Mouse (Mus musculus): ENCODE results near the gene Fbxl15.

Fbxl15 gene

GRCm38 (mm10) chr19:46328081-46329030 is at the start of gene Fbxl15:
Gene Fbxl15, plus strand, starts transcription at chr19:46328184.
- DNase-seq (ENCODE audit: low read depth): peak; percentile 94

DNA sequence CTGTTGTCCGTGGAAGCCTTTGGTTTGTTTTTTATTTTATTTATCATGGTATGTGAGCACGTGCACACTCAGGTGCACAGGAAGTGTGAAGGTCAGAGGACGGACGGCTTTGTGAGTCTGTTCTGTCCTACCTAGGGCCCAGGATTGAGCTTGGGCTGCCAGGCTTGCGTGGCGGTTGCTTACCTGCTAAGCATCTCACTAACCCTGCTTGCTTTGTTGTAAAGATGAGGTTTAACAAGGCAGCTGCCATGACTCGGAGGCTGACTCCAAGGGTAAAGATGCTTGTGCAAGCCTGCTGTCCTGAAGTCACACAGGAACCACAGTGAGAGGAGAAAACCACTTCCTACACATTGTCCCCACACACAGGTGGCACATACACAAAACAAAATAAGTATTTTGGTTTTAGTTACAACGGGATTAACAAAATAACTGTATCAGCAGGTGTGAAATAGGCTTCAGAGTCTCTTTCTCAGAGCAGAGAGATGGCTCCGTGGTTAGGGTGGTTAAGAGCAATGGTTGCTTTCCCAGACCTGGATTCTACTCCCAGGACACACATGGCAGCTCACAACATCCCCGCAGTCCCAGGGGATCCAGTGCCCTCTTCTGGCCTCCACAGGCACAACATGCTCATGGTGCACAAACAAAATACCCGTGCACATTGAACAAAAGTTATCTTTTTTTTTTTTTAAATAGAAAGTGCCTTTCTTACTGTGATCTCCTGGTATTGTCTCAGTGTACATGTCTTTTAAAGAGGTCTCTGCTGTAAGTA is 45.7 kb upstream of the Fbxl15 start:
- no peak for DNase-seq (ENCODE audit: low read depth)

GRCm38 (mm10) chr19:46284686-46285085 is 43.3 kb upstream of the Fbxl15 start:
- no peak for DNase-seq (ENCODE audit: low read depth)

GRCm38 (mm10) chr19:46285631-46286030 is 42.4 kb upstream of the Fbxl15 start:
- DNase-seq (ENCODE audit: low read depth): no peak

DNA sequence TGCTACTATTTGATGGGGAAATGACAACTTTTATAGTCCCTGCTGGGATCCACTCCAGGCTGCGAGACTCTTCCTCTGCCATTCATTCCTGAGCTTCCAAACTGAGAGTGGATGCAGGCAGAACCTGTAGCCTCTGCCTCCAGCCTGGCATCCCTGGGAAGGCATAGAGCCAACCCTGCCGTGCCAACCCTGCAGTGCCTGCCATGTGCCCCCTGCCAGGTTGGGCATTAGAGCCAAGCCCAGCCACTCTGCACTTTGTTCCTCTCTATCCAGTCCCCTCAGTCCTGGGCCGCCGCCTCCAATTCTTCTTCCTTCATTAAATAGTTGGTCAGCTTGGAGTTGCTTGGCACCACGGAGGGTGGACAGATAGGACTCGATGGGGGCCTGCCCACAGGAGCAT is 41.9 kb upstream of the Fbxl15 start:
- no peak for DNase-seq (ENCODE audit: low read depth)

DNA sequence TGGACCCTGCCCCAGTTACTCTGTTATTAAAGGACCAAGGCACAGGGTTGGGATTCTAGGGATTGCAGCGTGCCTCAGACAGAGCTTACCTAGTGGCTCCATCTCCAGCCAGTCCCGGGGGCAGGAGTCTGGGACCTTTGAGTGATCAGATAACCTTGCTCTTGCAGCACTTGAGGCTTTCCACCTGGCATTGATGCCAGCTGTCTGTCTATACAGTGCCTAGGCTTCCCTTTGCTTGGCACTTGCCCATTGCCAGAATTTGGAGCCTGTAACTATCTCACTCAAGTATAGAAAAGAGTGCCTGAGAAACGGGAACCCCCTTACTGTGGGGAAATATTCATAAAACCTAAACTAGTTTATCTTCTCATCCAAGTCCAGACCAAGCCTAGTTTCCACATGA is 41.1 kb upstream of the Fbxl15 start:
- DNase-seq (ENCODE audit: low read depth): no peak

DNA sequence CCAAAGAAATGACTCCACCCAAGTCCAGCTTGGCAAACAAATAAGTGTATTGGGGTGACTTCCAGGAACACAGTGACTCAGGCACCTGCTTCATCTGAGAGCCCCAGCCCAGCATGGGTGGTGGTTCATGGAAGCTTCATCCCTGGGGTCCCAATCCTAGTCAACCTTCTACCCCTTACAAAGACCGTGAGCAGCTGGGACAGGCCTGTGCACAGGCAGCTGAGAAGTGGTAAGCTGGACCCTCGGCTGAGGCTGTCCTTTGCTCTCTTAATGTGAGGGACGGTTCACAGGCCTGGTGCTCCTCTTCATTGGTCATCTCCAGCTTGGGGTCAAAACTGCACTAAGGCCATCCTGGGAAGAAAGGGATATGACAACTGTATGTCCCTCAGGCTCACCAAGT is 40.4 kb upstream of the Fbxl15 start:
- no peak for DNase-seq (ENCODE audit: low read depth)

- no peak for DNase-seq (ENCODE audit: low read depth)
These were observed 37.4 kb upstream of the Fbxl15 start for GRCm38 (mm10) chr19:46290535-46291105.

DNA sequence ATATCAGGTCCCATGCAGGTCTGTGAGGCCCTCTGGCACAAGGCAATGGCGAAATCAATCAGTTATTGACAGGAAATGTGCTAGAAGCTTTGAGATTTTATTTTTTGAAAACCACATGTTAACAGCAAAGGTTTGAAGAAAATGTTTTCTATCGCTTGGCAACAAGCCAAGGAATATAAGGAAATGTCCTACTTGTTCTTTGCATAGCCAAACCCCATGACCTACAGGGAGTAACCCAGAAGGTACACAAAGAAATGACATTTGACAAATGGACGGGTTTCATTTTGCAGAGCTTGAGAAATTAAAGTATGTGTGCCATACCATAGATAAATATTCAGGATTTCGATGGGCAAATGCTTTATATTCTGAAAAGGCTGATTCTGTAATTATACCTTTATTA is 31.0 kb upstream of the Fbxl15 start:
- no peak for DNase-seq (ENCODE audit: low read depth)

DNA sequence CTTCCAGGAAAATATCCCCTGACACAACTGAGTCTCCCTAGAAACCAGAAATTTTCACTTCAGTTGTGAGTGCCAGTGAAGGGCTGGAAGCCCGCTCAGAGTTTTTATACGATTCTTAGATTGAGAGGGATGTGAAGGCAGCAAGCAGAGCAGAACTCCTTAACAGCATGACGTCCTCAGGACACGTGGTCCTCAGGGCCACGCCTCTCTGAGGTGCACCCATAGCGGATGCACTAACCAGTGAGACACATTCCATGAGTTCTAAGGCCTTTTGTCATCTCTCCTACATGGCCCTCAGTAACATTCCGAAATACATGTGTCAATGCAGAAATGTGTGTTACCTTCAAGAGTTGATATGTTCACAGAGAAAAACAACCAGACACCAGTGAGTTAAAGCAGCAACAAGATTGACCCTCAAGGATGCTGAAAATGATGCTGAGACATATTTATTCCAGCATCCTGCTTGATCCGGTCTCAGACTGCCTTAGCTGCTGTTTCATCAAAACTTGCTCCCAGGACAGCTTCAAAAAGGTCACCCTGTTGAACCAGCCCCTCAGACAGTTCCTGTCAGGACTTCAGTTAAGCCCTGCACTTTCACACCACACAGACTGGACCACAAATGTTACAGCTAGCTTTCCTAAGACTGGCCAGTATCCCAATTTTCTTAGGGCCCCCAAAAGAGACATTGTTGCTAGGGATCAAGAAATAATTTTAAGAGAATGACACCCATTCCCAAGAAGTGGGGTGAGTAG is 27.5 kb upstream of the Fbxl15 start:
- DNase-seq (ENCODE audit: low read depth): no peak

GRCm38 (mm10) chr19:46302551-46302950 is 25.4 kb upstream of the Fbxl15 start:
- DNase-seq (ENCODE audit: low read depth): no peak

GRCm38 (mm10) chr19:46303251-46304215 is 24.5 kb upstream of the Fbxl15 start:
- DNase-seq (ENCODE audit: low read depth): no peak

DNA sequence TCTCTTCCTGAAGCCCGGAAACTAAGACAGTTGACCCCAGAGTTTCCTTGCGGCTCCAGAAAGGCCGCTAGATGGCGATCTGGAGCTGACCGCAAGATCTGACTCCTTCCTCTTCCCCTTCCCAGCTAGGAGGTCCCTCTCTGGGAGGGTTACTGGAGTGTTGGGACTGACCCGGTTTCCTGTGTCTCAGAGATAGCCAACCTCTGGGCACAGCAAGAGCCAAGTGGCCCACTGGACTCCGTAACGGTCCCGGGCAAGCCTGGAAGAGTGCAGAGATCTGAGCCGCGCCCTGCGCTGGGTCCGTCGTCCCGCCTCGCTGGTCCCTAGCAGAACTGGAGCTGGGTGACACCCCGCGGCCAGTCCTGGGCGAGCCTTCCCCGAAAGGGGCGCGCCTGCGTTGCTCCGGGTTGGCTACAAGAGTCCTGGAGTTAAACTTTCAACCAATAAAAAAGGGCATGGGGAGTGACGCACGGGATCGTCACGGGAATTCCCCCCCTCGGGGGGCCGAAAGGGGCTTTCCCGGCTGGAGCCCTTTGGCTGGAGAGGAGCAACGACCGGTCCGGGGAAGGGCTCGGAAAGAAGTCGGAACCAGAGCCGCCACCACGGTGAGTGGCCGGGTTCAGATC is 23.7 kb upstream of the Fbxl15 start, which contains the start of gene Nfkb2:
Gene Nfkb2 (plus strand): TSS at position 105 of the 626 bp plus-strand sequence.
- DNase-seq (ENCODE audit: low read depth): peak; percentile 92

GRCm38 (mm10) chr19:46304908-46305333 is 23.1 kb upstream of the Fbxl15 start:
- no peak for DNase-seq (ENCODE audit: low read depth)

DNA sequence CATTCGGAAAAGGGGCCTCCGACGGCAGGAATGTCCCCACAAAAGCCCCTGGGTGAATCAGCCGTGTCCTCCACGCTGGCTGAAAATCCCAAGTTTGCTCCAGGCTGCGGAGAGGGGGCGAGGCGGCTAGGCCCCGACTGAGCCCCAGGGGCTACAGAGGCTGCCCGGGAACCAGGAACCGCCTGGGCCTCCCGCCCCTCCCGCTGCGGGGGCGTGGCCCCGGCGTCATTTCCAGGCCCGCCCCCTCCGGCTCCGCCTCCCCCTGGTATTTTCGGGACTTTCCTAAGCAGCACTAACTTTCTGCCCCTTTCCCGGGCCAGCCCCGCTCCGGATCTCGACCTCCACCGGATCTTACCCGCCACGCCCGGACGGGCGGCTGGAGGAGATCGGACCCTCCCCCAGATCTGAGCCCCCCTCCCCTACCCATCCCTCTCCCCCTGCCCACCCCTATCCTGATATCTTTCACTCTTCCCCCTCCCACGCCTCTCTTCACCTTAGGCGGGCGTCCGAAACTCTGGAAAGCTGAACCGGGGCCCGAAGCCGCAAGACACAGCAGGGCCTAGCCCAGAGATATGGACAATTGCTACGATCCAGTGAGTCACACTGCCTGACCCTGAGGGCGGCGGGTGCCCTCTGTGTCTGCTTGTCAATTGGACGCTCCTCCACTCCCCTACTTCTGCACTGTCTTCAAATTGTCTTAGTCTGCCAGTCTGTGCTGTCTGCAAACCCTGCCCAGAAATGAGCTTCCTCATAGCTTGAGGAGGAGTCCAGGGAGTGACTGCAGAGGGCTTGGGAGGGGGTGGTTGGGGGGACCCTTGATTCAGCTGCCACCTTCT is 22.3 kb upstream of the Fbxl15 start:
- peak; percentile 89 for DNase-seq (ENCODE audit: low read depth)

- no peak for DNase-seq (ENCODE audit: low read depth)
These were observed 21.7 kb upstream of the Fbxl15 start for GRCm38 (mm10) chr19:46306268-46306610.

- no peak for DNase-seq (ENCODE audit: low read depth)
These were observed 21.2 kb upstream of the Fbxl15 start for GRCm38 (mm10) chr19:46306751-46307289.

DNA sequence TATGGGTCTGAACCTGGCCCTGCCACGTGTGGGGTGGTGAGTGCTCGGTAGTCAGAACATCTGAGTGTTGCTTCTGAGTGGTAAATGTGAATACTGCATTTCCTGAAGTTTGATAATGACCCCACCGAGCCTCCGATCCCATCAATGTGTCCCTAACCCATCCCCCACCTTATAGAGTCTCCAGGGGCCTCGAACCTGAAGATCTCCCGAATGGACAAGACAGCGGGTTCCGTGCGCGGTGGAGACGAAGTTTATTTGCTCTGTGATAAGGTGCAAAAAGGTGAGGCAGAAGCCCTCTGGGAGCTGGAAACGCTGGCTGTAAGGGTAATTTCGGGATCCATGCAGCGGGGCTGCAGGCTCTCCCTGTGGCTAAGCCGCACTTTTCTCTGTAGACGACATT is 20.2 kb upstream of the Fbxl15 start:
- no peak for DNase-seq (ENCODE audit: low read depth)

DNA sequence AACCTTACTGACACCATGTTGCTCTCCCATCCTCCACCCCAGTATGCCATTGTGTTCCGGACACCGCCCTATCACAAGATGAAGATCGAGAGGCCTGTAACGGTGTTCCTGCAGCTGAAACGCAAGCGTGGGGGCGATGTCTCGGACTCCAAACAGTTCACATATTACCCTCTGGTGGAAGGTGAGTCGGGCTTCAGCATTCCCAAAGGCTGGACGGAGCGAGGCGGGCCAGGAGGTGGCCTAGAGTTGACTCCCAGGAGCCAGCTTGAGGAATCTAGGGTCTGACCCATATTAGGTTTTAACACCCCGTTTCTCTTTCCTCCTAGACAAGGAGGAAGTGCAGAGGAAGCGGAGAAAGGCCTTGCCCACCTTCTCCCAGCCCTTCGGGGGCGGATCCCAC is 19.7 kb upstream of the Fbxl15 start:
- DNase-seq (ENCODE audit: low read depth): no peak

Data from c-Kit-positive CD71-positive TER-119-negative erythroid progenitor cells, embryonic 14.5 days (primary cell).